In the genomic region with DNA sequence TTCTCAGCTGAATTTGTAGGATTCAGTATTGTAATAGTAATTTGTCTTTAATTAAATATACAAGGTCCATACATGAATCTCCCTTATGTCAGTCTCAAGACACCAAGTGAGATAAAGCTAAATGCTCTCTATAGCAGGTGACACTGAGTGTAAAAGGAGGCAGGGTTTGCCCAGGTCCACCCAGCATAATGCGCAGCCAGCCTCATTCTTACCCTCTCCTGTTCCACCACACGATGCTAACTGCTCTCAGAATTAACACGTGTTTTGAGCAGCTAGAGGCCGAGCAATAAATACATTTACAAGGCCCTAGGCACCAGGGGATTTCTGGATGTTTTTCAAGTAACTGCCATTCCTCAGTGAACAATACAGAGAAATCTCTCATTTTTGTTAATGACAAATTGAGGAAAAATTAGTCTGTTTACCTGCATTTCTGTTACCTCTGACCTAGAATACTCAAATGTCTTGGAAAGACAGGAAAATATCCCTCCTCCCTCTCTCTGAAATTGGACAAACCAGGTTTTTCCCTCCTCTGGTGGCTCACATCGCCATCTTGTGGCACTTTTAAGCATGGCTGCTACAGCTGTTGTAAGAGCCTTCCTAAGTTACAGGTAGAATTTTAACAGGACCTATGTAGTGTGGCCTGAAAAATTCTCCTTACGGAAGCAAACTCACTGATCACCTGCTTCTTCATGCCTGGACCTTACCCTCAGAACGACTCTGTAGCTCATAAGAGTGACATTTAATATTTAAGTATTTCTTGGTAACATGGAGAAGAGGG, we compare ENCODE assay signal across 10 mouse cellular contexts. TPM values are rescaled to one million over a fixed set of nuclear protein-coding genes. Genes with fewer than 3 reads are reported as not detected.
DNase-seq lines count a peak whose midpoint lies in the region; ATAC-seq lines count a peak whose summit lies in the region.
"Had no signal": no experiment of that assay in that cellular context is flagged by ENCODE, and none has a peak within 500 bp of the region (broad histone marks: within the 10 kb centered on the region; RNA-seq: fewer than 3 reads in every experiment).

No protein-coding gene starts in this region.

- intact Hi-C loops in heart, postnatal 36 days (cut with DNase I), result loop anchor here (1.0 to 5.0 kb wide), 2 partner anchors 72 to 90 kb away; partner anchors contain the start of gene Dclk1

- H3K27ac ChIP-seq in heart, embryonic 12.5 days (ENCODE audit: poor library complexity, severe bottlenecking), result no peak overlapping the region
- no peak overlapping the region for H3K27ac ChIP-seq in midbrain, embryonic 10.5 days (replicated peaks)

- no peak overlapping the region for H3K4me2 ChIP-seq in heart, embryonic 12.5 days

- no peaks in the 10 kb centered on the region for H3K9me3 ChIP-seq in heart, embryonic 12.5 days (replicated peaks)
- H3K9me3 ChIP-seq in midbrain, embryonic 10.5 days (replicated peaks), result no peaks in the 10 kb centered on the region

- H3K4me1 ChIP-seq in heart, embryonic 12.5 days (replicated peaks), result peaks cover 9% of the 10 kb centered on the region; the same call in 1 of the 2 replicates
- peaks cover 11% of the 10 kb centered on the region for H3K4me1 ChIP-seq in midbrain, embryonic 10.5 days

- H3K36me3 ChIP-seq in heart, embryonic 12.5 days, result no peaks in the 10 kb centered on the region
- H3K36me3 ChIP-seq in midbrain, embryonic 10.5 days, result no peaks in the 10 kb centered on the region

- no peak overlapping the region for H3K9ac ChIP-seq in heart, embryonic 12.5 days

- peak; percentile 38 to 73 for DNase-seq in heart, adult 18-20 months
- peak; percentile 74 for DNase-seq in adipocyte (ENCODE audit: low spot score)
- peak; percentile 78 for DNase-seq in embryo, embryonic 11 days
- DNase-seq in heart, postnatal 36 days, result peak; percentile 37 to 68
- peak; percentile 57 to 68 for DNase-seq in layer of hippocampus, postnatal 14 days (ENCODE audit: low spot score in 2 of 2)
- DNase-seq in midbrain, embryonic 10.5 days (ENCODE audit: low spot score), result peak; percentile 47
- peak; percentile 62 for DNase-seq in urinary bladder, postnatal 14 days (ENCODE audit: low spot score)

- no peak overlapping the region for H3K4me3 ChIP-seq in heart, embryonic 12.5 days
- no peak overlapping the region for H3K4me3 ChIP-seq in midbrain, embryonic 10.5 days

- no peaks in the 10 kb centered on the region for H3K27me3 ChIP-seq in heart, embryonic 12.5 days (replicated peaks)
- H3K27me3 ChIP-seq in midbrain, embryonic 10.5 days (ENCODE audit: low read depth, poor library complexity, severe bottlenecking), result no peaks in the 10 kb centered on the region

- ATAC-seq in heart, embryonic 12.5 days (ENCODE audit: insufficient number of reproducible peaks, low FRiP score), result no peak

- WGBS in heart, embryonic 12.5 days, result 39% methylated on average over 7 of the region's 7 CpGs
- 47% methylated on average over 7 of the region's 7 CpGs for WGBS in midbrain, embryonic 10.5 days

RNA-seq across cellular contexts. Expression of gene Ccdc169, which starts 14.7 kb away (rescaled TPM):
- under 1 TPM in 1 of 2 experiments, not detected in 1; 0.13 TPM for total RNA-seq in heart, adult 18-20 months (2021)
- polyA plus RNA-seq in heart, embryonic 12.5 days (2016; fragmentation: Nextera tagmentation; extraction: Ambion mirVana), result 0.08 TPM in 1 of 2 replicates, not detected in the other
- total RNA-seq in heart, postnatal 36 days (2021), result not detected
- not detected for total RNA-seq in layer of hippocampus, postnatal 14 days (2021)
- 0.10 and 0.25 TPM in 2 replicates for polyA plus RNA-seq in midbrain, embryonic 10.5 days (2016; fragmentation: Nextera tagmentation; extraction: Ambion mirVana)
- polyA plus RNA-seq: stomach, embryonic 16.5 days had no signal

RNA-seq across cellular contexts. Expression of gene Sohlh2, which starts 30.0 kb away (rescaled TPM):
- not detected for total RNA-seq in heart, adult 18-20 months (2021)
- polyA plus RNA-seq in heart, embryonic 12.5 days (2016; fragmentation: Nextera tagmentation; extraction: Ambion mirVana), result 0.06 and 0.10 TPM in 2 replicates
- not detected for total RNA-seq in heart, postnatal 36 days (2021)
- total RNA-seq in layer of hippocampus, postnatal 14 days (2021), result not detected
- polyA plus RNA-seq in midbrain, embryonic 10.5 days (2016; fragmentation: Nextera tagmentation; extraction: Ambion mirVana), result 0.05 TPM in 1 of 2 replicates, not detected in the other
- total RNA-seq: left cerebral cortex, adult 8-10 months had no signal
- polyA plus RNA-seq: stomach, embryonic 16.5 days had no signal

RNA-seq across cellular contexts. Expression of gene Spg20, which starts 39.9 kb away (rescaled TPM):
- total RNA-seq in heart, adult 18-20 months (2021), result 10 to 100 TPM; 35.6 to 41.0 TPM
- 49.0 and 49.1 TPM in 2 replicates for polyA plus RNA-seq in heart, embryonic 12.5 days (2016; fragmentation: Nextera tagmentation; extraction: Ambion mirVana)
- 10 to 100 TPM; 40.3 to 40.9 TPM for total RNA-seq in heart, postnatal 36 days (2021)
- total RNA-seq in layer of hippocampus, postnatal 14 days (2021), result 10 to 100 TPM; 24.6 to 27.0 TPM
- polyA plus RNA-seq in midbrain, embryonic 10.5 days (2016; fragmentation: Nextera tagmentation; extraction: Ambion mirVana), result 50.5 and 51.6 TPM in 2 replicates
